Mouse (Mus musculus): Measurements from ENCODE around the gene Baz1a.

DNA sequence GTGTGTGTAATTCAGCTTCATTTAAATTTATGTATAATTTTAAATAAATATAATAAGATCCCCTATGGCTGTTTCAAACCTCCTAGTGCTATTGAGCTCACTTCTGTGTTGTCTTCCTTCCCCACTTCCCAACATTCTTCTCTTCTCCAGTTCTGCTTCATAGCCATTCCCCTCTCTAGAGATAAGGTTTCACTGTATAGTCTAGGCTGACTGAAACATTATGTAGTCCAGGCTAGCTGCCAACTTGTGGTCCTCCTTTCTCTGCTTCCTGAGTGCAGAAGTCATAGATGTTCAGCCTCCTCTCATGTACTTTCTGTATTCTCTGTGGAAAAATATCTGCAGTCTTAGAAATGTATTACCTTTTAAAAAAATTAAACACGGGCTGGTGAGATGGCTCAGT lies 136.3 kb downstream of the Baz1a start:
- TF ChIP-seq CTCF (IDR thresholded peaks at IDR 0.05; ENCODE audit: borderline replicate concordance, control insufficient read depth, extremely low read depth, insufficient read depth, low read length, poor library complexity) (no peak), POLR2A (IDR thresholded peaks at IDR 0.05; ENCODE audit: control insufficient read depth, extremely low read depth, insufficient read depth, low read length, poor library complexity) (no peak)

Measured in thymus, adult 2 months (tissue).